Mouse (Mus musculus): ENCODE data around the gene Glt8d2. TPM values are rescaled to one million over a fixed set of nuclear protein-coding genes. Genes with fewer than 3 reads are reported as not detected.
A peak's percentile ranks its signal among the peaks of the same experiment; 100 is the strongest.

The Glt8d2 gene
- 6.5 and 7.2 TPM in 2 replicates for polyA plus RNA-seq (2014; fragmentation: Nextera tagmentation; extraction: Ambion mirVana)

DNA sequence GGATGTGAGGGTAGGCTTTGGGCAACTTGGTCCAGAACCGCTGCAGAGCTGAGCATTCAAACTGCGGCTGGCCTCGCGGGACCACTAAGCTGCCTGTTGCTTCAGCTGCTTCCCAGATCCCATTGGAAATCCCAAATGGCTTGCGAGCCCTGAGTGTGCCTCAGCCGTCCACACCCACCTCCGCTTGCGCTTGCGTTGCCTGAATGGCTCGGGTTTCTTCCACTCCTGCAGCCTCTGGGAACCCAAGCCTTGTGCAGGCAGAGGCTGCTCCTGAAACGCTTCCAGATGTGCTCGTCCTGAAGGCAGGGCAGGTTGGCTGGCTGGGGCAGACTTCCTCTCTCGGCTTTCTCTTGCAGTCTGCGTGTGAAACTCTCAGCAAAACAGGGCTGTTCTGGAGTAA is at the start of gene Glt8d2:
Gene Glt8d2, minus strand, starts transcription at position 157 of the 400 bp plus-strand sequence.
- peak within 1 kb of the TSS; percentile 71 for H3K27ac ChIP-seq (replicated peaks; ENCODE audit: low read depth, low read length)
- H3K9ac ChIP-seq (replicated peaks; ENCODE audit: low read length) = 0 out of 2 replicates have a peak within 1 kb of the TSS, but pooled peaks have one; percentile 2

DNA sequence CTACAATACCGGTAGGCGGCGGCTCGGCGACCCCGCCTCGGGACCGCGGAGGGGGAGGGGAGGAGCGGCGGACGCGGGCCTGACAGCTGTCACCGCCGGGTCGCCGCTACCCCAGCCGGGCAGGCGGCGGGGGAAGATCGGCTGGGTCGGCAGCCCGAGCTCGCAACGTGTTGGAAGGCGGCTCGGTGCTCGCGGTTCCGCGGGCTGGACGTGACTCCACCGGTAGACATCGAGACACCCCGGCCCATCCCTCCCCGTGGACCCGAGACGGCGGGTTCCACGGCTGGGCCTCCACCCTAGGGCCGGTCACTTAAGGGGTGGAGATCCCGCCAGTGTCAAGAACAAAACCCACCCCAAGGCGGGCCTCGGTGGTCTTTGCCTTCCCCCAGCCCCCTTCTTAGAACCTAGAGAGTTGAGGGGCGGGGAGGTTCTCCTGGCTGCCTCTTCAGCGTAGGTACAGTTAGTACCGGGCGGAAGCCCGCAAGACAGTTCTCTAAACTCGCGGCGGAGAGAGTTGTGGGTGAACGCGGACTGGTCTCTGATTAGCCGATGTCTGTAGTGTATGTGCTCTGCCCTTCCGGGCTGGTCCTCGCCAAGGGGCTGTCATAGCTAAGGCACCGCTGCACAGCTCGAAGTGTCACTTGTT is 9.0 kb upstream of the Glt8d2 start:
- H3K27me3 ChIP-seq (ENCODE audit: control insufficient read depth, insufficient read depth, low read length) = no peaks in the 10 kb centered on the region
- WGBS = under 1% methylated on average over 59 of the region's 59 CpGs
- H3K9ac ChIP-seq (replicated peaks; ENCODE audit: low read length) = peak overlapping the region; percentile 79
- peak; percentile 73 for ATAC-seq (replicated peaks; ENCODE audit: insufficient number of reproducible peaks, low FRiP score, low TSS enrichment, low read depth)
- H3K9me3 ChIP-seq (replicated peaks; ENCODE audit: control insufficient read depth, low read length) = no peaks in the 10 kb centered on the region
- peak; percentile 34 for DNase-seq (ENCODE audit: low spot score)
- no peaks in the 10 kb centered on the region for H3K36me3 ChIP-seq (replicated peaks; ENCODE audit: control insufficient read depth, insufficient read depth, low read depth, low read length)
- no peaks in the 10 kb centered on the region for H3K4me1 ChIP-seq (ENCODE audit: control insufficient read depth, insufficient read depth, low read length)
- peak overlapping the region; percentile 92 for H3K4me3 ChIP-seq (ENCODE audit: low read depth, low read length)
- H3K27ac ChIP-seq (replicated peaks; ENCODE audit: low read depth, low read length) = no peak overlapping the region
- peak overlapping the region; percentile 87 for H3K4me2 ChIP-seq (ENCODE audit: low read depth, low read length)

More for the DNA sequence above, at the start of gene Glt8d2:
- DNase-seq (ENCODE audit: low spot score) (peak; percentile 94), ATAC-seq (replicated peaks; ENCODE audit: insufficient number of reproducible peaks, low FRiP score, low TSS enrichment, low read depth) (peak; percentile 97)
- Histone ChIP-seq H3K4me2 (ENCODE audit: low read depth, low read length) (peak within 1 kb of the TSS; percentile 21), H3K9me3 (replicated peaks; ENCODE audit: control insufficient read depth, low read length) (no peaks in the 10 kb centered on the region), H3K4me1 (ENCODE audit: control insufficient read depth, insufficient read depth, low read length) (no peaks in the 10 kb centered on the region), H3K4me3 (ENCODE audit: low read depth, low read length) (peak within 1 kb of the TSS; percentile 13), H3K36me3 (replicated peaks; ENCODE audit: control insufficient read depth, insufficient read depth, low read depth, low read length) (no peaks in the 10 kb centered on the region), H3K27me3 (ENCODE audit: control insufficient read depth, insufficient read depth, low read length) (no peaks in the 10 kb centered on the region)
- 2% methylated on average over 14 of the region's 14 CpGs for WGBS

DNA sequence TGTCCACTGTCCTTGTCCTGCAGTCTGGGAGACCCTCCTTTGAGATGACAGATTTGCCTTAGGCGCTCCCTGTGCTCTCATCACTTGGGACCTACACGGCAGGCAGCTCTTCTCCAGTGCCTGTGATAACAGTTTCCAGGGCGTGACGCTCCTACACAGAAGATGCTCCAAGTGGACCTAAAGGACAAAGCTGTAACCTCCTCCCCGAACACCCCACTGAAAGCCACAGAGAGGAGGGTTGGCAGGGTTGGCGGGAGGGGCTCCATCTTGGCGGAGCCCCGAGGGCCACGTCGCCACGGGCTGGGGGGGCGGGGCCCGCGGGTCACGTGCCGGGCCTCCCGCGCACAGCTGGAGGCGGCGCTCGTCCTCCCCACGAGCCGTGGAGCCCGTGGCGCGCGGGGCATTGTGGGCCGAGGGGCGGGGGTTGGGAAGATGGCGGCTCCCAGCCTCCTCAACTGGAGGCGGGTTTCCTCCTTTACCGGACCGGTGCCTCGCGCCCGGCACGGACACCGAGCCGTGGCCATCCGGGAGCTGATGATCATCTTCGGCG is 8.3 kb upstream of the Glt8d2 start:
- peak overlapping the region; percentile 43 for H3K27ac ChIP-seq (replicated peaks; ENCODE audit: low read depth, low read length)
- WGBS = under 1% methylated on average over 33 of the region's 42 CpGs
- no peaks in the 10 kb centered on the region for H3K4me1 ChIP-seq (ENCODE audit: control insufficient read depth, insufficient read depth, low read length)
- ATAC-seq (replicated peaks; ENCODE audit: insufficient number of reproducible peaks, low FRiP score, low TSS enrichment, low read depth) = peak; percentile 85
- H3K4me2 ChIP-seq (ENCODE audit: low read depth, low read length) = peak overlapping the region; percentile 87
- no peaks in the 10 kb centered on the region for H3K27me3 ChIP-seq (ENCODE audit: control insufficient read depth, insufficient read depth, low read length)
- DNase-seq (ENCODE audit: low spot score) = peak; percentile 92
- no peaks in the 10 kb centered on the region for H3K36me3 ChIP-seq (replicated peaks; ENCODE audit: control insufficient read depth, insufficient read depth, low read depth, low read length)
- no peaks in the 10 kb centered on the region for H3K9me3 ChIP-seq (replicated peaks; ENCODE audit: control insufficient read depth, low read length)
- peak overlapping the region; percentile 92 for H3K4me3 ChIP-seq (ENCODE audit: low read depth, low read length)
- peak overlapping the region; percentile 79 for H3K9ac ChIP-seq (replicated peaks; ENCODE audit: low read length)

DNA sequence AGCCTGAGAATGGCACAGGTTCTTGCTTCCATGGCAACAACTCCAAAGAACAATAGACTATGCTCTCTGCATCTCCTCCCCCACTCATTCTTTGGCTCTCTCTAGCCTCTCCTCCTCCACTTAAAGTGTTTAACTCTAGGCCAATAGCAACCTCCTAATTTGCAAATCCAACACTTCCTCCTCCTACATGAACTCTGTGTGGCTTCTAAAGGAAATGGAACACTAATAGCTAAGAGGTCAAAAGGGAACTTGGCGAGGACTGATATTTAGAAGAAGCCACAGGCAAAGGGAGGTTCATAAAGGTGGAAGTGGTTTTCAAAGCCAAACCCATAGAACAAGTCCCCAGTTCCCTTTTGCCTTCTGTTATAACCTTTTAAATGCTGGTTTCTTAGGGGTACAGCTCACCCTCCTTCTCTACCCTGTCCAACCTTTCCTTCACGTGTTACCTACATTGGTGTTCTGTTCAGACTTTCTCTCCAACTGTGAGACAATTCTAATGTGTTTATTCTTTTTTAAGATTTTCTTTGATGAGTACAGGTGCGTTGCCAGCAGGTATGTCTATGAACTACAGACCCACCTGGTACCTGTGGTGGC is 7.0 kb upstream of the Glt8d2 start:
- H3K9me3 ChIP-seq (replicated peaks; ENCODE audit: control insufficient read depth, low read length) = no peaks in the 10 kb centered on the region
- H3K4me3 ChIP-seq (ENCODE audit: low read depth, low read length) = no peak overlapping the region
- no peak overlapping the region for H3K27ac ChIP-seq (replicated peaks; ENCODE audit: low read depth, low read length)
- DNase-seq (ENCODE audit: low spot score) (no peak), ATAC-seq (replicated peaks; ENCODE audit: insufficient number of reproducible peaks, low FRiP score, low TSS enrichment, low read depth) (no peak)
- no peaks in the 10 kb centered on the region for H3K4me1 ChIP-seq (ENCODE audit: control insufficient read depth, insufficient read depth, low read length)
- no peaks in the 10 kb centered on the region for H3K27me3 ChIP-seq (ENCODE audit: control insufficient read depth, insufficient read depth, low read length)
- 74% methylated on average over 3 of the region's 3 CpGs for WGBS
- H3K4me2 ChIP-seq (ENCODE audit: low read depth, low read length) = no peak overlapping the region
- no peak overlapping the region for H3K9ac ChIP-seq (replicated peaks; ENCODE audit: low read length)
- H3K36me3 ChIP-seq (replicated peaks; ENCODE audit: control insufficient read depth, insufficient read depth, low read depth, low read length) = no peaks in the 10 kb centered on the region

DNA sequence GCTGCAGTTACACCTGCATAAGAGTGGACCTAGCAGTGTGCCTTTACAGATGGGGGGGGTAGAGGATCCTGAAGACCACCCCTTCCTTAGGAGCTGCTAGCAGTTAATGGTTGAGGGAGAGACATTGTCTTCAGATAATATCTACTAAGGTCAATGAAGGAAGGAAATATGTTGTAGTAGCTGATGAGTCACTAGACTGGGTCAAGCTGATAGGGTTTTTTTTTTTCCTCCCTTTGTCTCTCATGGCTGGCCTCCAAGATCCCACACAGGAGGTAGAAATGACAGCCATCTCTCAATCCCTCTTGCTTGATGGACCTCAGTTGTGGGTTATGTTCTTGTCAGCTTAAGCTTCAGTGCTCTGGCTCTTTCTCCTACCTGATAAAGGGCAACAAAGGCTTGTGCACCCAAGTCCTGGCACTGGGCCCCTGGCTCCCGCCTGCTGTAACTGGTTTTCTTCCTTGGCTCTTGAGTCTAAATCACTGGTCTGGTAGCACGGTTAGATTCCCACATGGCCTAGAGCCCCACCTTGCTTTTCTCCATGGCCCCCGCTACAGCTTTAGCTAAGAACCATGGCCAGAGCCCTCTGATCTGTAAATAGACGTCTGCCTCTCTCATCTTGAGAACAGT is 6.1 kb upstream of the Glt8d2 start:
- Histone ChIP-seq H3K36me3 (replicated peaks; ENCODE audit: control insufficient read depth, insufficient read depth, low read depth, low read length) (no peaks in the 10 kb centered on the region), H3K4me1 (ENCODE audit: control insufficient read depth, insufficient read depth, low read length) (no peaks in the 10 kb centered on the region), H3K4me3 (ENCODE audit: low read depth, low read length) (no peak overlapping the region), H3K27me3 (ENCODE audit: control insufficient read depth, insufficient read depth, low read length) (no peaks in the 10 kb centered on the region), H3K27ac (replicated peaks; ENCODE audit: low read depth, low read length) (no peak overlapping the region), H3K9ac (replicated peaks; ENCODE audit: low read length) (no peak overlapping the region), H3K4me2 (ENCODE audit: low read depth, low read length) (no peak overlapping the region), H3K9me3 (replicated peaks; ENCODE audit: control insufficient read depth, low read length) (no peaks in the 10 kb centered on the region)
- DNase-seq (ENCODE audit: low spot score) = no peak
- WGBS = 78% methylated on average over 4 of the region's 4 CpGs
- no peak for ATAC-seq (replicated peaks; ENCODE audit: insufficient number of reproducible peaks, low FRiP score, low TSS enrichment, low read depth)

DNA sequence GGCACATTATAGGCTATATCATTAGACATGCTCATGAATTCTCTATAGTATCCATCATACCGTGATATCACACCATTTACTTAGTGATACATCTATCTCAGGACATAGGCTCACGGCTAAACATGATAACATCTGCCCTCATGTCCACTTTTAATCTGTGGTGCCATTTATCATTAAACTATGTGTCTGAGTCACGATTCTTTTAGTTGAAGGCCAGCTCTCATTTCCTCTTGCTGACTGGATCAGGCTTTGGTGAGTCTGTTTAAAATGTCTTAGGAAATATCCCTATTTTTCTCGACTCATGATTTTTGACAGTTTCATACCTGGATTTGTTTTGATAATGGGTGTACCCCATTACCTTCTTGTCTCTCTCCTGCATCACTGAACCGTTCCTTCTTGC is 5.5 kb upstream of the Glt8d2 start, which contains the start of gene Hcfc2:
Gene Hcfc2, plus strand, starts transcription at position 205 of the 400 bp plus-strand sequence.
- no peaks in the 10 kb centered on the region for H3K4me1 ChIP-seq (ENCODE audit: control insufficient read depth, insufficient read depth, low read length)
- 86% methylated on average over 5 of the region's 5 CpGs for WGBS
- no peak for DNase-seq (ENCODE audit: low spot score)
- no peaks in the 10 kb centered on the region for H3K9me3 ChIP-seq (replicated peaks; ENCODE audit: control insufficient read depth, low read length)
- H3K27ac ChIP-seq (replicated peaks; ENCODE audit: low read depth, low read length) = no peak within 1 kb of the TSS
- H3K36me3 ChIP-seq (replicated peaks; ENCODE audit: control insufficient read depth, insufficient read depth, low read depth, low read length) = no peaks in the 10 kb centered on the region
- no peak within 1 kb of the TSS for H3K4me3 ChIP-seq (ENCODE audit: low read depth, low read length)
- no peak within 1 kb of the TSS for H3K9ac ChIP-seq (replicated peaks; ENCODE audit: low read length)
- H3K4me2 ChIP-seq (ENCODE audit: low read depth, low read length) = no peak within 1 kb of the TSS
- no peaks in the 10 kb centered on the region for H3K27me3 ChIP-seq (ENCODE audit: control insufficient read depth, insufficient read depth, low read length)
- no peak for ATAC-seq (replicated peaks; ENCODE audit: insufficient number of reproducible peaks, low FRiP score, low TSS enrichment, low read depth)

DNA sequence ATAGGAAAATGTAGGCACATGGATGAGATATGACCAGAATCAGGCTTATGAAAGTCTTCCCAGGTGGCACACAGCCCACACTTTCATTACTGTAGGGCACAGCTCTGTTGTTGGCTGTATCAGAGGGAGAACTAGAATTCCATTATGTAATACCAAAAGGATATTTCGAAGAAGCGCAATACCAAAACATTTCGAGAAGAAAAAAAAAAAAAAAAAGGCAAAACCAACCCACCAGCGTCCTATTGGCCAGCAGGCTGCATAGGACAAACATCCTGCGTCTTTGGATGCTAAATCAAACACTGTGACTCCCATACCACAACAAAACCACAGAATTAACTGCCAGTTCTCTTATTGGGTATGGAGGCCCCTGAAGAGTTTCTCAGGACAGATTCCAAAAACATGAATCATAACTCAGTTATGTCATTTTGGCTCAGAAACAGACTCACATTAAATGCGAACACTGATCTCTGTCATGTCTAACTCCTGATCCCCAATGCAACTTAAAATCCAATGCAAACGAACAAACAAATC is 704 bp downstream of the Glt8d2 start:
- H3K9me3 ChIP-seq (replicated peaks; ENCODE audit: control insufficient read depth, low read length) = no peaks in the 10 kb centered on the region
- no peak overlapping the region for H3K9ac ChIP-seq (replicated peaks; ENCODE audit: low read length)
- H3K4me2 ChIP-seq (ENCODE audit: low read depth, low read length) = peak overlapping the region; percentile 21; the same call in 1 of the 2 replicates
- no peak overlapping the region for H3K4me3 ChIP-seq (ENCODE audit: low read depth, low read length)
- no peaks in the 10 kb centered on the region for H3K36me3 ChIP-seq (replicated peaks; ENCODE audit: control insufficient read depth, insufficient read depth, low read depth, low read length)
- peak overlapping the region; percentile 10; the same call in 1 of the 2 replicates for H3K27ac ChIP-seq (replicated peaks; ENCODE audit: low read depth, low read length)
- ATAC-seq (replicated peaks; ENCODE audit: insufficient number of reproducible peaks, low FRiP score, low TSS enrichment, low read depth) (no peak), DNase-seq (ENCODE audit: low spot score) (no peak)
- WGBS = 76% methylated on average over 7 of the region's 7 CpGs
- H3K27me3 ChIP-seq (ENCODE audit: control insufficient read depth, insufficient read depth, low read length) = no peaks in the 10 kb centered on the region
- no peaks in the 10 kb centered on the region for H3K4me1 ChIP-seq (ENCODE audit: control insufficient read depth, insufficient read depth, low read length)
